Mouse (Mus musculus): ENCODE results near the gene Irf3. TPM values are rescaled to one million over a fixed set of nuclear protein-coding genes. Genes with fewer than 3 reads are reported as not detected.

Irf3 gene
- polyA plus RNA-seq, 1 experiment from 2014 or later: 73.6 TPM

GRCm38 (mm10) chr7:45030857-45031256, 33.4 kb downstream of the Irf3 start:
- Histone ChIP-seq H3K4me3 (replicated peaks; ENCODE audit: low read depth, low read length) (no peak overlapping the region), H3K36me3 (ENCODE audit: insufficient read depth, low read length) (peaks cover 86% of the 10 kb centered on the region), H3K4me2 (ENCODE audit: low read length) (no peak overlapping the region), H3K4me1 (replicated peaks; ENCODE audit: insufficient read depth, low read length) (no peaks in the 10 kb centered on the region), H3K9me3 (replicated peaks; ENCODE audit: low read length) (no peaks in the 10 kb centered on the region), H3K27me3 (ENCODE audit: insufficient read depth, low read length) (no peaks in the 10 kb centered on the region), H3K27ac (no peak overlapping the region), H3K9ac (ENCODE audit: low read depth, low read length) (no peak overlapping the region)
- DNase-seq (ENCODE audit: low spot score) (no peak), ATAC-seq (replicated peaks; ENCODE audit: low FRiP score, low read depth) (no peak)
- TF ChIP-seq CTCF (IDR thresholded peaks at IDR 0.05; ENCODE audit: low read depth): no peak
- WGBS: 94% methylated on average over 8 of the region's 8 CpGs

- Histone ChIP-seq H3K9me3 (replicated peaks; ENCODE audit: low read length) (no peaks in the 10 kb centered on the region), H3K4me3 (replicated peaks; ENCODE audit: low read depth, low read length) (no peak overlapping the region), H3K4me1 (replicated peaks; ENCODE audit: insufficient read depth, low read length) (no peaks in the 10 kb centered on the region), H3K36me3 (ENCODE audit: insufficient read depth, low read length) (peaks cover 89% of the 10 kb centered on the region), H3K9ac (ENCODE audit: low read depth, low read length) (no peak overlapping the region), H3K27ac (no peak overlapping the region), H3K27me3 (ENCODE audit: insufficient read depth, low read length) (no peaks in the 10 kb centered on the region), H3K4me2 (ENCODE audit: low read length) (no peak overlapping the region)
- TF ChIP-seq CTCF (IDR thresholded peaks at IDR 0.05; ENCODE audit: low read depth): no peak; the same call in 1 of the 2 replicates
- 95% methylated on average over 19 of the region's 19 CpGs for WGBS
- ATAC-seq (replicated peaks; ENCODE audit: low FRiP score, low read depth): no peak
- DNase-seq (ENCODE audit: low spot score): no peak
Measured at GRCm38 (mm10) chr7:45033722-45034359, 36.4 kb downstream of the Irf3 start.

- Histone ChIP-seq H3K4me1 (replicated peaks; ENCODE audit: insufficient read depth, low read length) (no peaks in the 10 kb centered on the region), H3K27ac (no peak overlapping the region), H3K4me2 (ENCODE audit: low read length) (no peak overlapping the region), H3K36me3 (ENCODE audit: insufficient read depth, low read length) (peaks cover 85% of the 10 kb centered on the region), H3K4me3 (replicated peaks; ENCODE audit: low read depth, low read length) (no peak overlapping the region), H3K9ac (ENCODE audit: low read depth, low read length) (no peak overlapping the region), H3K27me3 (ENCODE audit: insufficient read depth, low read length) (no peaks in the 10 kb centered on the region), H3K9me3 (replicated peaks; ENCODE audit: low read length) (no peaks in the 10 kb centered on the region)
- WGBS: 86% methylated on average over 3 of the region's 3 CpGs
- ATAC-seq (replicated peaks; ENCODE audit: low FRiP score, low read depth) (no peak), DNase-seq (ENCODE audit: low spot score) (no peak)
- TF ChIP-seq CTCF (IDR thresholded peaks at IDR 0.05; ENCODE audit: low read depth): no peak
Measured at GRCm38 (mm10) chr7:45035631-45036030, 38.2 kb downstream of the Irf3 start.

- peaks cover 85% of the 10 kb centered on the region for H3K36me3 ChIP-seq (ENCODE audit: insufficient read depth, low read length)
- DNase-seq (ENCODE audit: low spot score) (no peak), ATAC-seq (replicated peaks; ENCODE audit: low FRiP score, low read depth) (no peak)
- H3K4me3 ChIP-seq (replicated peaks; ENCODE audit: low read depth, low read length): no peak overlapping the region
- H3K27ac ChIP-seq: no peak overlapping the region
- no peaks in the 10 kb centered on the region for H3K27me3 ChIP-seq (ENCODE audit: insufficient read depth, low read length)
- no peaks in the 10 kb centered on the region for H3K9me3 ChIP-seq (replicated peaks; ENCODE audit: low read length)
- no peak overlapping the region for H3K9ac ChIP-seq (ENCODE audit: low read depth, low read length)
- WGBS: 77% methylated on average over 11 of the region's 11 CpGs
- TF ChIP-seq CTCF (IDR thresholded peaks at IDR 0.05; ENCODE audit: low read depth): no peak
- H3K4me2 ChIP-seq (ENCODE audit: low read length): no peak overlapping the region
- H3K4me1 ChIP-seq (replicated peaks; ENCODE audit: insufficient read depth, low read length): no peaks in the 10 kb centered on the region
Measured at GRCm38 (mm10) chr7:45036702-45037101, 39.3 kb downstream of the Irf3 start.

- TF ChIP-seq CTCF (IDR thresholded peaks at IDR 0.05; ENCODE audit: low read depth): peak; percentile 79
- peak overlapping the region; percentile 5; the same call in 1 of the 2 replicates for H3K27ac ChIP-seq
- no peak overlapping the region for H3K4me3 ChIP-seq (replicated peaks; ENCODE audit: low read depth, low read length)
Measured at GRCm38 (mm10) chr7:45037720-45038361, 40.4 kb downstream of the Irf3 start.

GRCm38 (mm10) chr7:45038411-45038810, 41.0 kb downstream of the Irf3 start:
- Histone ChIP-seq H3K9me3 (replicated peaks; ENCODE audit: low read length) (no peaks in the 10 kb centered on the region), H3K27me3 (ENCODE audit: insufficient read depth, low read length) (no peaks in the 10 kb centered on the region), H3K9ac (ENCODE audit: low read depth, low read length) (no peak overlapping the region), H3K27ac (no peak overlapping the region), H3K4me3 (replicated peaks; ENCODE audit: low read depth, low read length) (no peak overlapping the region), H3K4me2 (ENCODE audit: low read length) (no peak overlapping the region), H3K4me1 (replicated peaks; ENCODE audit: insufficient read depth, low read length) (no peaks in the 10 kb centered on the region), H3K36me3 (ENCODE audit: insufficient read depth, low read length) (peaks cover 84% of the 10 kb centered on the region)
- WGBS: 94% methylated on average over 9 of the region's 9 CpGs
- no peak for ATAC-seq (replicated peaks; ENCODE audit: low FRiP score, low read depth)
- no peak for TF ChIP-seq CTCF (IDR thresholded peaks at IDR 0.05; ENCODE audit: low read depth)
- DNase-seq (ENCODE audit: low spot score): no peak

More at GRCm38 (mm10) chr7:45037720-45038361, 40.4 kb downstream of the Irf3 start:
- WGBS: 66% methylated on average over 7 of the region's 7 CpGs
- peaks cover 85% of the 10 kb centered on the region for H3K36me3 ChIP-seq (ENCODE audit: insufficient read depth, low read length)
- H3K27me3 ChIP-seq (ENCODE audit: insufficient read depth, low read length): no peaks in the 10 kb centered on the region
- peak; percentile 71 for DNase-seq (ENCODE audit: low spot score)
- H3K4me2 ChIP-seq (ENCODE audit: low read length): no peak overlapping the region
- no peaks in the 10 kb centered on the region for H3K4me1 ChIP-seq (replicated peaks; ENCODE audit: insufficient read depth, low read length)
- H3K9ac ChIP-seq (ENCODE audit: low read depth, low read length): no peak overlapping the region
- no peak; the same call in 1 of the 2 replicates for ATAC-seq (replicated peaks; ENCODE audit: low FRiP score, low read depth)
- H3K9me3 ChIP-seq (replicated peaks; ENCODE audit: low read length): no peaks in the 10 kb centered on the region

Data from kidney, postnatal 0 days (tissue).